ENCODE assay signal across 8 mouse cellular contexts in genomic region chr19:60837747-60838146, GRCm38 (mm10). TPM values are rescaled to one million over a fixed set of nuclear protein-coding genes. Genes with fewer than 3 reads are reported as not detected.
DNase-seq lines count a peak whose midpoint lies in the region; ATAC-seq and TF ChIP-seq lines count a peak whose summit lies in the region.

No protein-coding gene starts in this region.

- no peaks in the 10 kb centered on the region for H3K9me3 ChIP-seq in hindbrain, embryonic 10.5 days
- H3K9me3 ChIP-seq in hindbrain, embryonic 16.5 days (ENCODE audit: control insufficient read depth, low read length): no peaks in the 10 kb centered on the region
- H3K9me3 ChIP-seq in forebrain, embryonic 15.5 days: no peaks in the 10 kb centered on the region
- no peaks in the 10 kb centered on the region for H3K9me3 ChIP-seq in intestine, embryonic 16.5 days (ENCODE audit: control insufficient read depth, low read length)
- H3K9me3 ChIP-seq in midbrain, postnatal 0 days (ENCODE audit: low read length): no peaks in the 10 kb centered on the region

- H3K4me3 ChIP-seq in hindbrain, embryonic 10.5 days: no peak overlapping the region
- H3K4me3 ChIP-seq in hindbrain, embryonic 16.5 days (ENCODE audit: low read length): no peak overlapping the region
- no peak overlapping the region for H3K4me3 ChIP-seq in forebrain, embryonic 15.5 days
- no peak overlapping the region for H3K4me3 ChIP-seq in intestine, embryonic 16.5 days (ENCODE audit: low read length)
- no peak overlapping the region for H3K4me3 ChIP-seq in midbrain, postnatal 0 days (ENCODE audit: low read depth, low read length)

- no peak overlapping the region for H3K9ac ChIP-seq in hindbrain, embryonic 16.5 days (ENCODE audit: low read depth, low read length)
- no peak overlapping the region for H3K9ac ChIP-seq in forebrain, embryonic 15.5 days (replicated peaks)
- no peak overlapping the region for H3K9ac ChIP-seq in intestine, embryonic 16.5 days (ENCODE audit: low read depth, low read length)
- H3K9ac ChIP-seq in midbrain, postnatal 0 days (replicated peaks; ENCODE audit: low read length, poor library complexity, severe bottlenecking): no peak overlapping the region

- 82% methylated on average over 1 of the region's 1 CpGs for WGBS in hindbrain, embryonic 10.5 days
- 80% methylated on average over 1 of the region's 1 CpGs for WGBS in hindbrain, embryonic 16.5 days
- WGBS in forebrain, embryonic 15.5 days: 73% methylated on average over 1 of the region's 1 CpGs
- 54% methylated on average over 1 of the region's 1 CpGs for WGBS in intestine, embryonic 16.5 days
- WGBS in midbrain, postnatal 0 days: 89% methylated on average over 1 of the region's 1 CpGs

- intact Hi-C loops in left cerebral cortex, postnatal 36 days (cut with DNase I): loop anchor here (10.0 kb wide), 1 partner anchor 63 kb away; no protein-coding TSS in a partner anchor

- H3K4me1 ChIP-seq in hindbrain, embryonic 10.5 days (replicated peaks): no peaks in the 10 kb centered on the region
- no peaks in the 10 kb centered on the region for H3K4me1 ChIP-seq in hindbrain, embryonic 16.5 days (ENCODE audit: control insufficient read depth, insufficient read depth, low read depth, low read length)
- H3K4me1 ChIP-seq in forebrain, embryonic 15.5 days: no peaks in the 10 kb centered on the region
- no peaks in the 10 kb centered on the region for H3K4me1 ChIP-seq in intestine, embryonic 16.5 days (ENCODE audit: control insufficient read depth, insufficient read depth, low read length)
- H3K4me1 ChIP-seq in midbrain, postnatal 0 days (ENCODE audit: insufficient read depth, low read length): no peaks in the 10 kb centered on the region

- peak; percentile 74 for TF ChIP-seq CTCF in midbrain, postnatal 0 days (IDR thresholded peaks at IDR 0.05)

- no peak for ATAC-seq in hindbrain, embryonic 16.5 days
- peak; percentile 46 for ATAC-seq in forebrain, embryonic 15.5 days (replicated peaks)
- ATAC-seq in intestine, embryonic 16.5 days: peak; percentile 44; the same call in 1 of the 2 replicates
- ATAC-seq in midbrain, postnatal 0 days (ENCODE audit: low FRiP score): no peak

- peaks cover 89% of the 10 kb centered on the region for H3K36me3 ChIP-seq in hindbrain, embryonic 10.5 days
- peaks cover 37% of the 10 kb centered on the region for H3K36me3 ChIP-seq in hindbrain, embryonic 16.5 days (ENCODE audit: control insufficient read depth, insufficient read depth, low read length)
- H3K36me3 ChIP-seq in forebrain, embryonic 15.5 days: peaks cover 64% of the 10 kb centered on the region
- H3K36me3 ChIP-seq in intestine, embryonic 16.5 days (ENCODE audit: control insufficient read depth, insufficient read depth, low read length): peaks cover 3% of the 10 kb centered on the region; the same call in 1 of the 2 replicates
- H3K36me3 ChIP-seq in midbrain, postnatal 0 days (ENCODE audit: insufficient read depth, low read length): peaks cover 46% of the 10 kb centered on the region

- no peaks in the 10 kb centered on the region for H3K27me3 ChIP-seq in hindbrain, embryonic 10.5 days (ENCODE audit: insufficient read depth, poor library complexity, severe bottlenecking)
- H3K27me3 ChIP-seq in hindbrain, embryonic 16.5 days (replicated peaks; ENCODE audit: control insufficient read depth, insufficient read depth, low read length): no peaks in the 10 kb centered on the region
- H3K27me3 ChIP-seq in forebrain, embryonic 15.5 days: no peaks in the 10 kb centered on the region
- H3K27me3 ChIP-seq in intestine, embryonic 16.5 days (replicated peaks; ENCODE audit: control insufficient read depth, insufficient read depth, low read length): no peaks in the 10 kb centered on the region
- no peaks in the 10 kb centered on the region for H3K27me3 ChIP-seq in midbrain, postnatal 0 days (ENCODE audit: insufficient read depth, low read length)

- peak; percentile 68 for DNase-seq in hindbrain, embryonic 10.5 days (ENCODE audit: low spot score)
- peak; percentile 84 for DNase-seq in c-Kit-positive CD71-positive TER-119-positive erythroid progenitor cells, embryonic 14.5 days (ENCODE audit: low spot score)
- peak; percentile 34 to 35 for DNase-seq in left cerebral cortex, postnatal 36 days (ENCODE audit: low spot score in 2 of 2)
- DNase-seq in midbrain, postnatal 0 days (ENCODE audit: low spot score): peak; percentile 73
- DNase-seq in spleen, postnatal 4 days (ENCODE audit: low spot score in 2 of 2): peak; percentile 81 to 94

- H3K27ac ChIP-seq in hindbrain, embryonic 10.5 days: no peak overlapping the region
- H3K27ac ChIP-seq in hindbrain, embryonic 16.5 days (ENCODE audit: low read depth, low read length): no peak overlapping the region
- no peak overlapping the region for H3K27ac ChIP-seq in forebrain, embryonic 15.5 days (replicated peaks)
- H3K27ac ChIP-seq in intestine, embryonic 16.5 days (ENCODE audit: low read length): no peak overlapping the region
- no peak overlapping the region for H3K27ac ChIP-seq in midbrain, postnatal 0 days (ENCODE audit: low read depth, low read length)

- H3K4me2 ChIP-seq in hindbrain, embryonic 16.5 days (ENCODE audit: low read length): no peak overlapping the region
- no peak overlapping the region for H3K4me2 ChIP-seq in forebrain, embryonic 15.5 days (replicated peaks)
- H3K4me2 ChIP-seq in intestine, embryonic 16.5 days (ENCODE audit: low read depth, low read length): no peak overlapping the region
- no peak overlapping the region for H3K4me2 ChIP-seq in midbrain, postnatal 0 days (ENCODE audit: low read depth, low read length, poor library complexity, severe bottlenecking)

RNA-seq across cellular contexts. Expression of gene Sfxn4, which starts 23.5 kb away (rescaled TPM):
- polyA plus RNA-seq in hindbrain, embryonic 10.5 days (2016; fragmentation: Nextera tagmentation; extraction: Ambion mirVana): 13.8 and 16.0 TPM in 2 replicates
- polyA plus RNA-seq in hindbrain, embryonic 16.5 days (2015; fragmentation: Nextera tagmentation; extraction: Ambion mirVana): 13.4 and 13.6 TPM in 2 replicates
- polyA plus RNA-seq in forebrain, embryonic 15.5 days (2015; fragmentation: Nextera tagmentation; extraction: Ambion mirVana): 10.2 and 10.6 TPM in 2 replicates
- polyA plus RNA-seq in intestine, embryonic 16.5 days (2015; fragmentation: Nextera tagmentation; extraction: Ambion mirVana): 3.7 and 4.2 TPM in 2 replicates
- 10 to 100 TPM; 13.6 to 15.0 TPM for total RNA-seq in left cerebral cortex, postnatal 36 days (2021)
- total RNA-seq in midbrain, postnatal 0 days (2014; rRNA removed): 4.3 and 7.8 TPM in 2 replicates
- 9.0 and 10.3 TPM in 2 replicates for polyA plus RNA-seq in midbrain, postnatal 0 days (2015; fragmentation: Nextera tagmentation; extraction: Ambion mirVana)

RNA-seq across cellular contexts. Expression of gene Fam45a, which starts 26.4 kb away (rescaled TPM):
- 27.9 and 30.8 TPM in 2 replicates for polyA plus RNA-seq in hindbrain, embryonic 10.5 days (2016; fragmentation: Nextera tagmentation; extraction: Ambion mirVana)
- polyA plus RNA-seq in hindbrain, embryonic 16.5 days (2015; fragmentation: Nextera tagmentation; extraction: Ambion mirVana): 42.4 and 46.8 TPM in 2 replicates
- polyA plus RNA-seq in forebrain, embryonic 15.5 days (2015; fragmentation: Nextera tagmentation; extraction: Ambion mirVana): 41.4 and 42.9 TPM in 2 replicates
- 28.3 and 28.7 TPM in 2 replicates for polyA plus RNA-seq in intestine, embryonic 16.5 days (2015; fragmentation: Nextera tagmentation; extraction: Ambion mirVana)
- 10 to 100 TPM; 38.0 to 47.4 TPM for total RNA-seq in left cerebral cortex, postnatal 36 days (2021)
- total RNA-seq in midbrain, postnatal 0 days (2014; rRNA removed): 39.8 and 47.5 TPM in 2 replicates
- 45.5 and 46.4 TPM in 2 replicates for polyA plus RNA-seq in midbrain, postnatal 0 days (2015; fragmentation: Nextera tagmentation; extraction: Ambion mirVana)

RNA-seq across cellular contexts. Expression of gene Prdx3, which starts 36.6 kb away (rescaled TPM):
- polyA plus RNA-seq in hindbrain, embryonic 10.5 days (2016; fragmentation: Nextera tagmentation; extraction: Ambion mirVana): 108 and 111 TPM in 2 replicates
- polyA plus RNA-seq in hindbrain, embryonic 16.5 days (2015; fragmentation: Nextera tagmentation; extraction: Ambion mirVana): 121 and 133 TPM in 2 replicates
- 71.1 and 72.9 TPM in 2 replicates for polyA plus RNA-seq in forebrain, embryonic 15.5 days (2015; fragmentation: Nextera tagmentation; extraction: Ambion mirVana)
- 161 and 179 TPM in 2 replicates for polyA plus RNA-seq in intestine, embryonic 16.5 days (2015; fragmentation: Nextera tagmentation; extraction: Ambion mirVana)
- 10 to 100 TPM; 71.9 to 74.9 TPM for total RNA-seq in left cerebral cortex, postnatal 36 days (2021)
- 82.8 and 93.8 TPM in 2 replicates for total RNA-seq in midbrain, postnatal 0 days (2014; rRNA removed)
- 110 and 117 TPM in 2 replicates for polyA plus RNA-seq in midbrain, postnatal 0 days (2015; fragmentation: Nextera tagmentation; extraction: Ambion mirVana)

RNA-seq across cellular contexts. Expression of gene Eif3a, which starts 47.3 kb away (rescaled TPM):
- polyA plus RNA-seq in hindbrain, embryonic 10.5 days (2016; fragmentation: Nextera tagmentation; extraction: Ambion mirVana): 84.5 and 146 TPM in 2 replicates
- polyA plus RNA-seq in hindbrain, embryonic 16.5 days (2015; fragmentation: Nextera tagmentation; extraction: Ambion mirVana): 102 and 103 TPM in 2 replicates
- 110 and 113 TPM in 2 replicates for polyA plus RNA-seq in forebrain, embryonic 15.5 days (2015; fragmentation: Nextera tagmentation; extraction: Ambion mirVana)
- 114 and 124 TPM in 2 replicates for polyA plus RNA-seq in intestine, embryonic 16.5 days (2015; fragmentation: Nextera tagmentation; extraction: Ambion mirVana)
- 100 to 1,000 TPM in 1 of 2 experiments, 10 to 100 TPM in 1; 78.5 to 102 TPM for total RNA-seq in left cerebral cortex, postnatal 36 days (2021)
- total RNA-seq in midbrain, postnatal 0 days (2014; rRNA removed): 86.5 and 119 TPM in 2 replicates
- polyA plus RNA-seq in midbrain, postnatal 0 days (2015; fragmentation: Nextera tagmentation; extraction: Ambion mirVana): 78.3 and 87.0 TPM in 2 replicates

RNA-seq across cellular contexts. Expression of gene Grk5, which starts 51.8 kb away (rescaled TPM):
- 2.3 and 2.8 TPM in 2 replicates for polyA plus RNA-seq in hindbrain, embryonic 10.5 days (2016; fragmentation: Nextera tagmentation; extraction: Ambion mirVana)
- polyA plus RNA-seq in hindbrain, embryonic 16.5 days (2015; fragmentation: Nextera tagmentation; extraction: Ambion mirVana): 1.6 and 1.9 TPM in 2 replicates
- 2.1 and 2.7 TPM in 2 replicates for polyA plus RNA-seq in forebrain, embryonic 15.5 days (2015; fragmentation: Nextera tagmentation; extraction: Ambion mirVana)
- 1.3 and 1.4 TPM in 2 replicates for polyA plus RNA-seq in intestine, embryonic 16.5 days (2015; fragmentation: Nextera tagmentation; extraction: Ambion mirVana)
- total RNA-seq in left cerebral cortex, postnatal 36 days (2021): 10 to 100 TPM; 15.6 to 15.9 TPM
- 10.6 and 11.2 TPM in 2 replicates for total RNA-seq in midbrain, postnatal 0 days (2014; rRNA removed)
- 1.2 and 2.1 TPM in 2 replicates for polyA plus RNA-seq in midbrain, postnatal 0 days (2015; fragmentation: Nextera tagmentation; extraction: Ambion mirVana)

Comparison
In these comparisons a context has a peak if more than half of its experiments do, and no peak if none do; other contexts are left out.
1. DNase-seq: peak in every context shown above with its lines; median percentile 88 in spleen, postnatal 4 days; 84 in c-Kit-positive CD71-positive TER-119-positive erythroid progenitor cells, embryonic 14.5 days; 73 in midbrain, postnatal 0 days; 68 in hindbrain, embryonic 10.5 days; 34 in left cerebral cortex, postnatal 36 days.
2. ATAC-seq: peak in forebrain, embryonic 15.5 days (single experiment) and intestine, embryonic 16.5 days (single experiment); none in hindbrain, embryonic 16.5 days (single experiment) and midbrain, postnatal 0 days (single experiment).